Mouse (Mus musculus) liver, embryonic 18 days (tissue): ENCODE data around the gene Itgam. TPM values are rescaled to one million over a fixed set of nuclear protein-coding genes. Genes with fewer than 3 reads are reported as not detected.

ENCODE experiments used
- polyA plus RNA-seq: library from polyadenylated mRNA; depleted of rRNA; stranded (reverse); fragments of >200 nt; gene quantifications from 2 replicates; pipeline ENCODE4 v1.2.3, GENCODE M21; 2012; rRNA removed

The Itgam gene
- 11.7 and 16.8 TPM in 2 replicates for polyA plus RNA-seq

DNA sequence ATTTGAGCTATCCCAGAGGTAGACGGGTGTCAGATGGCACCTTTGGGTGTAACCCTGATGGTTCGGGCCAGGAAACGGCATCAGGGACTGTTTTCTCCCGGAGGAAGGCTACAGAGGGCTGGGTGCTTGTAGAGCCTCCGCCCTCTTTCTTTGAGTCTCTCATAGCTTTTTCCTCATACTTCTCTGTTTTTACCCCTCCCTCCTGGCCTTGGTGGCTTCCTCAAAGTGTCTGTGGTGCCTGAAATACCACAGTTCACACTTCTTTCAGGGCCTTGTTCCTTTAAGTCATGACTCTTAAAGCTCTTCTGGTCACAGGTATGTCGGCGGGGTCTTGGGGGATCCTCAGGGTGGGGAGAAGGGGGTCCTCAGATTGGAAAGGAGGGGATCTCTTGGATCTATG, at the start of gene Itgam, which contains the start of gene Gm49368:
Gene Itgam, plus strand, starts transcription at position 185 of the 400 bp plus-strand sequence.
Gene Gm49368, plus strand, starts transcription at position 228 of the 400 bp plus-strand sequence.

DNA sequence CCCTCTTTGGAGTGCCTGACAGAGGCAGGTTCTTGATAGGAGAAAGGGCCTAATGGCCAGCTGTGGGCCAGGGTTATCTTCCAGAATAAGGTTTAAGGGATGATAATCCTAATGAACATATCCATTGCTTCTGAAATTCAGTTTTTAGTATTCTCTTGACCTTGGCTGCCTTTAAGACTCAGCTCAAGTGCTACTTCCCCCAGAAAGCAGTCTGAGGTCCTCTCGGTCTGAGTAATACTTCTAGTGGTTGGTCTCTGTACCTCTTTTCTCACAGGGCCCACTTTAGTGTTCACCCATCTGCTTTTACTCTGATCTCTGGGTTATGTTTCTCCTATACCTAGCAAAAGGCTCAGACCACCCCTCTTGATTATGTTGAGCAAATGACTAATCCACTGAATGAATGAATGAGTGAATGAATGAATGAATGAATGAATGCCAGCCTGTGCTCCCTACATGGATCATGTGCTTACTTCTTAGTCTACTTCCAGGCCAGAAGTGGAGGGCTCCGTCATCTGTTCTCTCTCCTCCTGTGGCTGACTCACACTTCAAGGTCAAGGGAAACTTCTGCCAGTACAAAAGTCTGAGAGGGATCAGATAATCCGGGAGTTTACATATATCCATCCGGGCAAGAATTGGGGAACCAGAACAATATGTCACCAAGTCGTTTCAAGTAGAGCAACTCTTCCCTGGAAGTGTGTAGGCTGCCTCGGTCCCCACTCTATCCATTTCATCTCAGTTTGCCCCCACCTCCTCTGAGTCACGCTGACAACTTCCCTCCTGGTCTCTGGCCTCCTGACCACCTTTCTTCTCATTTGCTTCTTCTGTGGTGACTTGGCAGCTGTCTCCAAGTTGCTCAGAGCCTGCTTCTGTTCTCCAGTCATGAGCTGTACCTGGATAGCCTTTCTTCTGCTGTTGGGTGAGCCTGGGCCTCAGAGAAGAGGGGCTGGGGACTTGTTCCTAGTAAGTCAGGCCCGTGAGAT, 66.6 kb downstream of the Itgam start, which contains the start of gene Itgax:
Gene Itgax, plus strand, starts transcription at position 807 of the 980 bp plus-strand sequence.

DNA sequence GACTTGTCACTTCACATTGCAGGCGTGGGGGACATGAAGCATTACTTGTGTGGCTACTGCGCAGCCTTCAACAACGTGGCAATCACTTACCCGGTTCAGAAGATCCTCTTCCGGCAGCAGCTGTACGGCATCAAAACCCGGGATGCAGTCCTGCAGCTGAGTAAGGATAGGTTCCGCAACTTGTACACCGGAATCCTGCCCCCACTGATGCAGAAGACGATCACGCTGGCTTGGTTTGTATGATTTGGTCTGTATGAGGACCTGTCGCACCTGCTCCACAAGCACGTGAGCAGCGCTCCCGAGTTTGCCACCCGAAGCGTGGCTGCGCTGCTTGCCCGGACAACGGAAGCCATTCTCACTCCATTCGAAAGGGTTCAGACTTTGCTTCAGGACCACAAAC, 91.6 kb downstream of the Itgam start, which contains the start of gene Itgad:
Gene Itgad, plus strand, starts transcription at position 301 of the 400 bp plus-strand sequence.

Other genes starting within 250 kb of the Itgam start
- 39.6 and 41.1 TPM in 2 replicates for gene Stx4a, start 238.3 kb upstream of the Itgam start, polyA plus RNA-seq
- gene Stx1b, start 238.1 kb upstream of the Itgam start, polyA plus RNA-seq = 2.5 and 2.9 TPM in 2 replicates
- 5.3 and 5.5 TPM in 2 replicates for gene Zfp646, start 186.4 kb upstream of the Itgam start, polyA plus RNA-seq
- gene Zfp668, start 185.8 kb upstream of the Itgam start, polyA plus RNA-seq = 1.7 and 1.9 TPM in 2 replicates
- gene Prss53, start 171.7 kb upstream of the Itgam start, polyA plus RNA-seq = 1.8 and 1.9 TPM in 2 replicates
- gene Gm21974, start 167.2 kb upstream of the Itgam start, polyA plus RNA-seq = not detected in 2 replicates
- gene Vkorc1, start 167.0 kb upstream of the Itgam start, polyA plus RNA-seq = 384 and 432 TPM in 2 replicates
- gene Bckdk, start 158.6 kb upstream of the Itgam start, polyA plus RNA-seq = 21.6 TPM in 2 replicates
- gene Kat8, start 150.1 kb upstream of the Itgam start, polyA plus RNA-seq = 11.1 and 11.5 TPM in 2 replicates
- 24.5 and 29.4 TPM in 2 replicates for gene Prss8, start 132.5 kb upstream of the Itgam start, polyA plus RNA-seq
- gene Prss36, start 115.9 kb upstream of the Itgam start, polyA plus RNA-seq = 3.5 and 4.0 TPM in 2 replicates
- 203 and 208 TPM in 2 replicates for gene Fus, start 95.2 kb upstream of the Itgam start, polyA plus RNA-seq
- gene Pycard, start 68.8 kb upstream of the Itgam start, polyA plus RNA-seq = 17.8 and 18.5 TPM in 2 replicates
- gene Trim72, start 58.7 kb upstream of the Itgam start, polyA plus RNA-seq = 0.07 TPM in 2 replicates
- 0.12 and 0.17 TPM in 2 replicates for gene Gm49368, start within 50 bp of the Itgam start, polyA plus RNA-seq
- gene Itgax, start 66.9 kb downstream of the Itgam start, polyA plus RNA-seq = 0.24 and 0.34 TPM in 2 replicates
- gene Itgad, start 91.7 kb downstream of the Itgam start, polyA plus RNA-seq = 0.06 TPM in 2 replicates
- gene Cox6a2, start 143.7 kb downstream of the Itgam start, polyA plus RNA-seq = 0.60 and 0.66 TPM in 2 replicates
- gene Armc5, start 174.7 kb downstream of the Itgam start, polyA plus RNA-seq = 3.8 and 4.2 TPM in 2 replicates
- gene 9130023H24Rik, start 175.4 kb downstream of the Itgam start, polyA plus RNA-seq = 0.86 and 0.96 TPM in 2 replicates
- gene Tgfb1i1, start 184.2 kb downstream of the Itgam start, polyA plus RNA-seq = 5.0 and 5.9 TPM in 2 replicates
- 0.58 and 0.63 TPM in 2 replicates for gene Slc5a2, start 203.0 kb downstream of the Itgam start, polyA plus RNA-seq
- 17.0 and 18.5 TPM in 2 replicates for gene BC017158, start 235.5 kb downstream of the Itgam start, polyA plus RNA-seq